In the genomic region with DNA sequence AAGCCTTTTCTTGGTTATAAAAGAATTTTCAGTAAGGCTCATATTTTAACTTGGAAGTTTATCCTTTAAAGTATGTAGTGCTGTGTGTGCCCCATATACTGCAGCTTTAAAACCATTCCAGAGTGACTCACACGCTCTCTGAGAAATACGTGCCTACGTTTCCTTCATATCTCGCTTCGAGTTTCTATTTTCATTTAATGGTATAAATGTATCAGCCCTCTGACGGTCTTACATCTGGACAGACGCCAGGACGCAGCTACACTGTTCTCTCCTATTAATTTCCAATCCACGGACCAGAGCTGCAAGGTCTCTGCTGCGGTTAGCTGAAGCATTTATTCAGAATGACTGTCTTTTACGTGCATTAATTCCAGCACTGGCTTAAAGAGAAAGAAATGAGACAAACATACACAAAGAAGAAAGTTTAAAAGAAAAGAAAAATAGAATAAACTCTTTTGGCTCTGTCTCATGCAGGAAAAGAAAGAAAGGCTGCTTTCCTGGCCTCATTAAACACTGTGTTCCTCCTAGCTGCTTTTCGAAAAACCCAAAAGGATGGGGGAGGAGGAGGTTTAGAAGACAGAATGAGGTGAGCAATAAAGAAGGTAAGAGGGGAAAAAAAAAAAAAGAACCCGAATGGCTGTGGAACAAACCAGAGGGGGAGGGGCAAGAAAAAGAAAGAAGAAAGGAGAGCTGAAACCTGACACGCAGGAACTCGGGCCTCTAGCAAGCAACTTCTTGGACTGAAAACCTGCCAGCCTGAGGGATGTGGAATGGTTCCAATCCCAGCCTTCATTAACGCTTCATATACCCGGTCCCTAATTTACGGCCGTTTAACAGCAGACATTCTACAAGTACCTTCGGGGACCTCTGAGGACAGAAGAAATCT, we compare ENCODE assay signal across 9 mouse cellular contexts. TPM values are rescaled to one million over a fixed set of nuclear protein-coding genes. Genes with fewer than 3 reads are reported as not detected.
DNase-seq lines count a peak whose midpoint lies in the region; ATAC-seq and TF ChIP-seq lines count a peak whose summit lies in the region.
"Had no signal": no experiment of that assay in that cellular context is flagged by ENCODE, and none has a peak within 500 bp of the region (broad histone marks: within the 10 kb centered on the region; RNA-seq: fewer than 3 reads in every experiment).

No protein-coding gene starts in this region.

- TF ChIP-seq EP300 in lung, postnatal 0 days (IDR thresholded peaks at IDR 0.05) = no peak

- TF ChIP-seq CTCF in lung, postnatal 0 days (IDR thresholded peaks at IDR 0.05) = no peak

- H3K4me1 ChIP-seq in forebrain, embryonic 13.5 days = peaks cover 86% of the 10 kb centered on the region
- H3K4me1 ChIP-seq in intestine, embryonic 16.5 days (ENCODE audit: control insufficient read depth, insufficient read depth, low read length) = peaks cover 17% of the 10 kb centered on the region
- H3K4me1 ChIP-seq in lung, postnatal 0 days (ENCODE audit: insufficient read depth, low read depth, low read length) = peaks cover 22% of the 10 kb centered on the region

- peak; percentile 68 for ATAC-seq in forebrain, embryonic 13.5 days
- peak; percentile 57 for ATAC-seq in intestine, embryonic 16.5 days
- peak; percentile 55 for ATAC-seq in lung, postnatal 0 days
- no peak for ATAC-seq in monocyte, adult 5-6 weeks (replicated peaks; ENCODE audit: insufficient number of reproducible peaks, low FRiP score, low TSS enrichment, poor library complexity, severe bottlenecking)

- no peaks in the 10 kb centered on the region for H3K9me3 ChIP-seq in forebrain, embryonic 13.5 days (replicated peaks)
- no peaks in the 10 kb centered on the region for H3K9me3 ChIP-seq in intestine, embryonic 16.5 days (ENCODE audit: control insufficient read depth, low read length)
- no peaks in the 10 kb centered on the region for H3K9me3 ChIP-seq in lung, postnatal 0 days (ENCODE audit: low read length)

- peaks cover 26% of the 10 kb centered on the region for H3K36me3 ChIP-seq in forebrain, embryonic 13.5 days (ENCODE audit: poor library complexity, severe bottlenecking)
- no peaks in the 10 kb centered on the region for H3K36me3 ChIP-seq in intestine, embryonic 16.5 days (ENCODE audit: control insufficient read depth, insufficient read depth, low read length)
- H3K36me3 ChIP-seq in lung, postnatal 0 days (ENCODE audit: insufficient read depth, low read length) = no peaks in the 10 kb centered on the region

- peak; percentile 60 to 70 for DNase-seq in lung, adult 18-20 months
- DNase-seq in lung, postnatal 14 days = no peak
- DNase-seq in brain, adult 2 months (ENCODE audit: low read depth, low spot score) = peak; percentile 74
- peak; percentile 64 for DNase-seq in lung, postnatal 0 days (ENCODE audit: low spot score)
- DNase-seq in spleen, adult 18-20 months = no peak

- H3K27me3 ChIP-seq in forebrain, embryonic 13.5 days = no peaks in the 10 kb centered on the region
- H3K27me3 ChIP-seq in intestine, embryonic 16.5 days (replicated peaks; ENCODE audit: control insufficient read depth, insufficient read depth, low read length) = no peaks in the 10 kb centered on the region
- H3K27me3 ChIP-seq in lung, postnatal 0 days (replicated peaks; ENCODE audit: insufficient read depth, low read length) = no peaks in the 10 kb centered on the region

- H3K27ac ChIP-seq in forebrain, embryonic 13.5 days = peak overlapping the region; percentile 83
- H3K27ac ChIP-seq in intestine, embryonic 16.5 days (ENCODE audit: low read length) = peak overlapping the region; percentile 54
- no peak overlapping the region for H3K27ac ChIP-seq in lung, postnatal 0 days (ENCODE audit: low read length)
- H3K27ac ChIP-seq: macrophage had no signal

- H3K4me3 ChIP-seq in forebrain, embryonic 13.5 days = 0 out of 2 replicates have a peak overlapping the region, but pooled peaks have one; percentile 2
- H3K4me3 ChIP-seq in intestine, embryonic 16.5 days (ENCODE audit: low read length) = no peak overlapping the region
- H3K4me3 ChIP-seq in lung, postnatal 0 days (ENCODE audit: low read depth, low read length) = no peak overlapping the region

- 10% methylated on average over 20 of the region's 20 CpGs for WGBS in forebrain, embryonic 13.5 days
- WGBS in intestine, embryonic 16.5 days = 30% methylated on average over 20 of the region's 20 CpGs
- 17% methylated on average over 20 of the region's 20 CpGs for WGBS in lung, postnatal 0 days

- H3K9ac ChIP-seq in forebrain, embryonic 13.5 days = no peak overlapping the region
- H3K9ac ChIP-seq in intestine, embryonic 16.5 days (ENCODE audit: low read depth, low read length) = 0 out of 2 replicates have a peak overlapping the region, but pooled peaks have one; percentile 19
- H3K9ac ChIP-seq in lung, postnatal 0 days (replicated peaks; ENCODE audit: low read depth) = no peak overlapping the region

- H3K4me2 ChIP-seq in forebrain, embryonic 13.5 days = peak overlapping the region; percentile 46
- H3K4me2 ChIP-seq in intestine, embryonic 16.5 days (ENCODE audit: low read depth, low read length) = peak overlapping the region; percentile 40
- H3K4me2 ChIP-seq in lung, postnatal 0 days (replicated peaks; ENCODE audit: low read depth, low read length) = peak overlapping the region; percentile 29; the same call in 1 of the 2 replicates

RNA-seq across cellular contexts. Expression of a gene that starts 40.2 kb away (rescaled TPM):
- polyA plus RNA-seq in forebrain, embryonic 13.5 days (2015; fragmentation: Nextera tagmentation; extraction: Ambion mirVana) = 72.2 and 78.9 TPM in 2 replicates
- polyA plus RNA-seq in intestine, embryonic 16.5 days (2015; fragmentation: Nextera tagmentation; extraction: Ambion mirVana) = 16.4 and 17.2 TPM in 2 replicates
- 23.9 and 32.5 TPM in 2 replicates for polyA plus RNA-seq in lung, postnatal 0 days (2015; fragmentation: Nextera tagmentation; extraction: Ambion mirVana)
- total RNA-seq in monocyte, adult 5-6 weeks (2017) = 5.0 to 7.4 TPM (median 5.4 TPM) in 3 replicates

Comparison
In these comparisons a context has a peak if more than half of its experiments do, and no peak if none do; other contexts are left out.
1. DNase-seq: peak in lung, adult 18-20 months (2 of 2), brain, adult 2 months (single experiment) and lung, postnatal 0 days (single experiment); none in lung, postnatal 14 days (single experiment) and spleen, adult 18-20 months (0 of 2).
2. Peak in every context shown above with its lines, with median percentiles within 50 percentile points of each other: H3K4me2 ChIP-seq.